Mouse (Mus musculus): ENCODE data around the gene Ccnb2. TPM values are rescaled to one million over a fixed set of nuclear protein-coding genes. Genes with fewer than 3 reads are reported as not detected.

Ccnb2 gene
- polyA plus RNA-seq, 1 experiment, result 58.8 TPM

- Histone ChIP-seq H3ac (ENCODE audit: control insufficient read depth, insufficient read length) (no peak overlapping the region), H3K79me2 (ENCODE audit: control insufficient read depth, insufficient read depth) (peaks cover 14% of the 10 kb centered on the region), H3K27me3 (ENCODE audit: control insufficient read depth, insufficient read depth, insufficient read length) (no peaks in the 10 kb centered on the region), H3K4me3 (no peak overlapping the region), H3K4me2 (ENCODE audit: low read depth) (no peak overlapping the region), H3K36me3 (ENCODE audit: control insufficient read depth, insufficient read depth) (peaks cover 36% of the 10 kb centered on the region)
- TF ChIP-seq MYOD1 (IDR thresholded peaks at IDR 0.05; ENCODE audit: control insufficient read depth in 1 of 3, insufficient read length in 2 of 3, low read depth in 2 of 3) (no peak), POLR2AphosphoS2 (IDR thresholded peaks at IDR 0.05; ENCODE audit: insufficient read length, low read depth) (no peak), MAX (IDR thresholded peaks at IDR 0.05; ENCODE audit: low read depth) (no peak), POLR2A (IDR thresholded peaks at IDR 0.05; ENCODE audit: insufficient read length, low read depth) (no peak), MYOG (IDR thresholded peaks at IDR 0.05; ENCODE audit: control insufficient read depth in 1 of 3, insufficient read depth in 1 of 3, insufficient read length in 2 of 3, low read depth in 2 of 3) (no peak), CEBPB (IDR thresholded peaks at IDR 0.05; ENCODE audit: insufficient read depth, poor library complexity, severe bottlenecking) (no peak), SRF (IDR thresholded peaks at IDR 0.05; ENCODE audit: control insufficient read depth, insufficient read length, low read depth) (no peak)
Measured at GRCm38 (mm10) chr9:70422661-70423060, 1.3 kb upstream of the Ccnb2 start.

- Histone ChIP-seq H3K27me3 (ENCODE audit: control insufficient read depth, insufficient read depth, insufficient read length) (no peaks in the 10 kb centered on the region), H3ac (ENCODE audit: control insufficient read depth, insufficient read length) (no peak overlapping the region), H3K4me2 (ENCODE audit: low read depth) (no peak overlapping the region), H3K36me3 (ENCODE audit: control insufficient read depth, insufficient read depth) (peaks cover 22% of the 10 kb centered on the region), H3K4me3 (no peak overlapping the region), H3K79me2 (ENCODE audit: control insufficient read depth, insufficient read depth) (peaks cover 14% of the 10 kb centered on the region)
- TF ChIP-seq POLR2AphosphoS2 (IDR thresholded peaks at IDR 0.05; ENCODE audit: insufficient read length, low read depth), result no peak
- no peak for TF ChIP-seq SRF (IDR thresholded peaks at IDR 0.05; ENCODE audit: control insufficient read depth, insufficient read length, low read depth)
- no peak for TF ChIP-seq MYOG (IDR thresholded peaks at IDR 0.05; ENCODE audit: control insufficient read depth in 1 of 3, insufficient read depth in 1 of 3, insufficient read length in 2 of 3, low read depth in 2 of 3)
- no peak for TF ChIP-seq POLR2A (IDR thresholded peaks at IDR 0.05; ENCODE audit: insufficient read length, low read depth)
- no peak for TF ChIP-seq USF1 (IDR thresholded peaks at IDR 0.05; ENCODE audit: low read depth)
- no peak for TF ChIP-seq E2F4 (IDR thresholded peaks at IDR 0.05; ENCODE audit: insufficient read depth)
- TF ChIP-seq MYOD1 (IDR thresholded peaks at IDR 0.05; ENCODE audit: control insufficient read depth in 1 of 3, insufficient read length in 2 of 3, low read depth in 2 of 3), result no peak
Measured at GRCm38 (mm10) chr9:70416412-70416811, 4.9 kb downstream of the Ccnb2 start.

- Histone ChIP-seq H3K27me3 (ENCODE audit: control insufficient read depth, insufficient read depth, insufficient read length) (no peaks in the 10 kb centered on the region), H3ac (ENCODE audit: control insufficient read depth, insufficient read length) (no peak overlapping the region), H3K36me3 (ENCODE audit: control insufficient read depth, insufficient read depth) (peaks cover 17% of the 10 kb centered on the region), H3K4me3 (no peak overlapping the region), H3K4me2 (ENCODE audit: low read depth) (no peak overlapping the region), H3K79me2 (ENCODE audit: control insufficient read depth, insufficient read depth) (no peaks in the 10 kb centered on the region)
- no peak for TF ChIP-seq MYOG (IDR thresholded peaks at IDR 0.05; ENCODE audit: control insufficient read depth in 1 of 3, insufficient read depth in 1 of 3, insufficient read length in 2 of 3, low read depth in 2 of 3)
- TF ChIP-seq POLR2A (IDR thresholded peaks at IDR 0.05; ENCODE audit: insufficient read length, low read depth), result no peak
- no peak for TF ChIP-seq POLR2AphosphoS2 (IDR thresholded peaks at IDR 0.05; ENCODE audit: insufficient read length, low read depth)
- no peak for TF ChIP-seq MAX (IDR thresholded peaks at IDR 0.05; ENCODE audit: low read depth)
- TF ChIP-seq E2F4 (IDR thresholded peaks at IDR 0.05; ENCODE audit: insufficient read depth), result no peak
- TF ChIP-seq MYOD1 (IDR thresholded peaks at IDR 0.05; ENCODE audit: control insufficient read depth in 1 of 3, insufficient read length in 2 of 3, low read depth in 2 of 3), result no peak
- TF ChIP-seq USF1 (IDR thresholded peaks at IDR 0.05; ENCODE audit: low read depth), result no peak
- no peak for TF ChIP-seq SRF (IDR thresholded peaks at IDR 0.05; ENCODE audit: control insufficient read depth, insufficient read length, low read depth)
Measured at GRCm38 (mm10) chr9:70413038-70413437, 8.3 kb downstream of the Ccnb2 start.

- TF ChIP-seq USF1 (IDR thresholded peaks at IDR 0.05; ENCODE audit: low read depth), result no peak
- TF ChIP-seq POLR2A (IDR thresholded peaks at IDR 0.05; ENCODE audit: insufficient read length, low read depth), result no peak
- TF ChIP-seq POLR2AphosphoS2 (IDR thresholded peaks at IDR 0.05; ENCODE audit: insufficient read length, low read depth), result no peak
- no peak for TF ChIP-seq E2F4 (IDR thresholded peaks at IDR 0.05; ENCODE audit: insufficient read depth)
- TF ChIP-seq MYOG (IDR thresholded peaks at IDR 0.05; ENCODE audit: control insufficient read depth in 1 of 3, insufficient read depth in 1 of 3, insufficient read length in 2 of 3, low read depth in 2 of 3), result no peak
- TF ChIP-seq REST (IDR thresholded peaks at IDR 0.05; ENCODE audit: insufficient read depth, insufficient read length), result no peak
- TF ChIP-seq CEBPB (IDR thresholded peaks at IDR 0.05; ENCODE audit: insufficient read depth, poor library complexity, severe bottlenecking), result no peak
- no peak for TF ChIP-seq TCF3 (IDR thresholded peaks at IDR 0.05; ENCODE audit: insufficient read length, low read depth)
- TF ChIP-seq MAX (IDR thresholded peaks at IDR 0.05; ENCODE audit: low read depth), result no peak
- no peak for TF ChIP-seq TCF12 (IDR thresholded peaks at IDR 0.05; ENCODE audit: insufficient read depth, poor library complexity, severe bottlenecking)
- no peak for TF ChIP-seq MYOD1 (IDR thresholded peaks at IDR 0.05; ENCODE audit: control insufficient read depth in 1 of 3, insufficient read length in 2 of 3, low read depth in 2 of 3)
- no peak for TF ChIP-seq SRF (IDR thresholded peaks at IDR 0.05; ENCODE audit: control insufficient read depth, insufficient read length, low read depth)
- Histone ChIP-seq H3K27me3 (ENCODE audit: control insufficient read depth, insufficient read depth, insufficient read length) (no peaks in the 10 kb centered on the region), H3K4me3 (no peak overlapping the region), H3K4me2 (ENCODE audit: low read depth) (no peak overlapping the region), H3ac (ENCODE audit: control insufficient read depth, insufficient read length) (no peak overlapping the region), H3K79me2 (ENCODE audit: control insufficient read depth, insufficient read depth) (no peaks in the 10 kb centered on the region), H3K36me3 (ENCODE audit: control insufficient read depth, insufficient read depth) (peaks cover 22% of the 10 kb centered on the region)
Measured at GRCm38 (mm10) chr9:70410668-70411067, 10.7 kb downstream of the Ccnb2 start.

- TF ChIP-seq POLR2AphosphoS2 (IDR thresholded peaks at IDR 0.05; ENCODE audit: insufficient read length, low read depth), result no peak
- no peak for TF ChIP-seq MAX (IDR thresholded peaks at IDR 0.05; ENCODE audit: low read depth)
- no peak overlapping the region for H3K4me2 ChIP-seq (ENCODE audit: low read depth)
- no peaks in the 10 kb centered on the region for H3K27me3 ChIP-seq (ENCODE audit: control insufficient read depth, insufficient read depth, insufficient read length)
- no peaks in the 10 kb centered on the region for H3K79me2 ChIP-seq (ENCODE audit: control insufficient read depth, insufficient read depth)
- no peak overlapping the region for H3ac ChIP-seq (ENCODE audit: control insufficient read depth, insufficient read length)
- peaks cover 22% of the 10 kb centered on the region for H3K36me3 ChIP-seq (ENCODE audit: control insufficient read depth, insufficient read depth)
- H3K4me3 ChIP-seq, result no peak overlapping the region
Measured at GRCm38 (mm10) chr9:70409743-70410142, 11.6 kb downstream of the Ccnb2 start.

Data from myocyte (in vitro differentiated cells).